Mouse (Mus musculus) large intestine, adult 2 months (tissue): ENCODE measurements around the gene Mark3. TPM values are rescaled to one million over a fixed set of nuclear protein-coding genes. Genes with fewer than 3 reads are reported as not detected.

Source experiments
- DNase-seq: peaks from one replicate; pipeline ENCODE4 v3.0.0-alpha.2; 2012; ENCODE audit warnings: low read depth, low spot score
- WGBS: fragments of 180-500 bp; shearing (Covaris S2); methylation state at CpG from one replicate; pipeline ENCODE4 v1.1.7; 2018; 5-methylcytosine and 5-hydroxymethylcytosine counted together
- polyA plus RNA-seq: library from polyadenylated mRNA; depleted of rRNA; stranded (reverse); fragments of >200 nt; gene quantifications from 2 replicates; pipeline ENCODE4 v1.2.3, GENCODE M21; 2012

The Mark3 gene
- polyA plus RNA-seq, 1 experiment, result 22.5 TPM

GRCm38 (mm10) chr12:111558655-111559054 is 15.7 kb upstream of the Mark3 start:
- no peak for DNase-seq
- WGBS, result 49% methylated on average over 2 of the region's 2 CpGs

- DNase-seq, result no peak
These were observed 14.6 kb upstream of the Mark3 start for GRCm38 (mm10) chr12:111559647-111560258.

GRCm38 (mm10) chr12:111560286-111560685 is 14.0 kb upstream of the Mark3 start:
- 57% methylated on average over 5 of the region's 5 CpGs for WGBS

More at GRCm38 (mm10) chr12:111559647-111560258, 14.6 kb upstream of the Mark3 start:
- 41% methylated on average over 18 of the region's 18 CpGs for WGBS

GRCm38 (mm10) chr12:111562276-111562814 is 12.0 kb upstream of the Mark3 start:
- DNase-seq, result no peak
- 37% methylated on average over 4 of the region's 4 CpGs for WGBS

More at GRCm38 (mm10) chr12:111560286-111560685, 14.0 kb upstream of the Mark3 start:
- no peak for DNase-seq

- WGBS, result 53% methylated on average over 5 of the region's 5 CpGs
- DNase-seq, result no peak
These were observed 11.2 kb upstream of the Mark3 start for GRCm38 (mm10) chr12:111563076-111563629.

- 67% methylated on average over 5 of the region's 5 CpGs for WGBS
- no peak for DNase-seq
These were observed 9.0 kb upstream of the Mark3 start for GRCm38 (mm10) chr12:111565363-111565762.

GRCm38 (mm10) chr12:111568836-111569235 is 5.5 kb upstream of the Mark3 start:
- no peak for DNase-seq
- WGBS, result 64% methylated on average over 11 of the region's 11 CpGs

GRCm38 (mm10) chr12:111572406-111572805 is 1.9 kb upstream of the Mark3 start:
- WGBS, result 72% methylated on average over 7 of the region's 7 CpGs
- DNase-seq, result no peak

GRCm38 (mm10) chr12:111573315-111573714 is 1.0 kb upstream of the Mark3 start:
- DNase-seq, result no peak

GRCm38 (mm10) chr12:111574887-111575838 is 840 bp downstream of the Mark3 start:
- no peak for DNase-seq
- WGBS, result under 1% methylated on average over 58 of the region's 58 CpGs

More at GRCm38 (mm10) chr12:111573315-111573714, 1.0 kb upstream of the Mark3 start:
- 39% methylated on average over 6 of the region's 6 CpGs for WGBS

- 78% methylated on average over 1 of the region's 1 CpGs for WGBS
- no peak for DNase-seq
These were observed 8.7 kb downstream of the Mark3 start for GRCm38 (mm10) chr12:111583058-111583457.

GRCm38 (mm10) chr12:111584401-111584800 is 10.1 kb downstream of the Mark3 start:
- 68% methylated on average over 1 of the region's 1 CpGs for WGBS
- no peak for DNase-seq

GRCm38 (mm10) chr12:111587252-111587651 is 12.9 kb downstream of the Mark3 start:
- WGBS, result 62% methylated on average over 12 of the region's 12 CpGs
- DNase-seq, result no peak

GRCm38 (mm10) chr12:111592407-111593021 is 18.2 kb downstream of the Mark3 start:
- DNase-seq, result no peak

GRCm38 (mm10) chr12:111593775-111594174 is 19.5 kb downstream of the Mark3 start:
- WGBS, result 59% methylated on average over 2 of the region's 2 CpGs
- no peak for DNase-seq

More at GRCm38 (mm10) chr12:111592407-111593021, 18.2 kb downstream of the Mark3 start:
- WGBS, result 69% methylated on average over 14 of the region's 14 CpGs

- 94% methylated on average over 1 of the region's 1 CpGs for WGBS
These were observed 23.0 kb downstream of the Mark3 start for GRCm38 (mm10) chr12:111597310-111597709.

GRCm38 (mm10) chr12:111598902-111599301 is 24.6 kb downstream of the Mark3 start:
- DNase-seq, result no peak
- WGBS, result 100% methylated on average over 1 of the region's 1 CpGs

More at GRCm38 (mm10) chr12:111597310-111597709, 23.0 kb downstream of the Mark3 start:
- DNase-seq, result no peak

GRCm38 (mm10) chr12:111599640-111600039 is 25.3 kb downstream of the Mark3 start:
- no peak for DNase-seq
- WGBS, result 77% methylated on average over 5 of the region's 5 CpGs

- 93% methylated on average over 3 of the region's 3 CpGs for WGBS
- DNase-seq, result no peak
These were observed 29.5 kb downstream of the Mark3 start for GRCm38 (mm10) chr12:111603871-111604270.
